Mouse (Mus musculus): ENCODE measurements around the gene Ssmem1. TPM values are rescaled to one million over a fixed set of nuclear protein-coding genes. Genes with fewer than 3 reads are reported as not detected.

The Ssmem1 gene
- polyA plus RNA-seq, 1 experiment from 2014 or later = 0.34 TPM

Other genes with a start within 250 kb of the Ssmem1 start
- 29.6 and 34.2 TPM in 2 replicates for gene Ube2h, start 205.3 kb upstream of the Ssmem1 start, polyA plus RNA-seq (2016; fragmentation: Nextera tagmentation; extraction: Ambion mirVana)
- gene Zc3hc1, start 118.8 kb upstream of the Ssmem1 start, polyA plus RNA-seq (2016; fragmentation: Nextera tagmentation; extraction: Ambion mirVana) = 74.9 and 76.1 TPM in 2 replicates
- gene Klhdc10, start 108.0 kb upstream of the Ssmem1 start, polyA plus RNA-seq (2016; fragmentation: Nextera tagmentation; extraction: Ambion mirVana) = 26.1 and 29.2 TPM in 2 replicates
- 38.3 and 40.3 TPM in 2 replicates for gene Tmem209, start 66 bp upstream of the Ssmem1 start, polyA plus RNA-seq (2016; fragmentation: Nextera tagmentation; extraction: Ambion mirVana)
- 19.6 and 20.0 TPM in 2 replicates for gene Cpa2, start 31.7 kb downstream of the Ssmem1 start, polyA plus RNA-seq (2016; fragmentation: Nextera tagmentation; extraction: Ambion mirVana)
- 1.4 and 2.5 TPM in 2 replicates for gene Cpa4, start 58.5 kb downstream of the Ssmem1 start, polyA plus RNA-seq (2016; fragmentation: Nextera tagmentation; extraction: Ambion mirVana)
- gene Cpa5, start 101.2 kb downstream of the Ssmem1 start, polyA plus RNA-seq (2016; fragmentation: Nextera tagmentation; extraction: Ambion mirVana) = 0.08 and 0.44 TPM in 2 replicates
- gene Cpa1, start 129.4 kb downstream of the Ssmem1 start, polyA plus RNA-seq (2016; fragmentation: Nextera tagmentation; extraction: Ambion mirVana) = 0.14 and 0.16 TPM in 2 replicates
- 16.0 and 19.0 TPM in 2 replicates for gene Cep41, start 183.9 kb downstream of the Ssmem1 start, polyA plus RNA-seq (2016; fragmentation: Nextera tagmentation; extraction: Ambion mirVana)
- 1,257 and 1,613 TPM in 2 replicates for gene Mest, start 213.7 kb downstream of the Ssmem1 start, polyA plus RNA-seq (2016; fragmentation: Nextera tagmentation; extraction: Ambion mirVana)

Data from hindbrain, embryonic 10.5 days (tissue).